Mouse (Mus musculus): ENCODE measurements at regions not wholly inside any gene's neighbourhood (a gene's known extent, or its start where the extent isn't known, plus 50 kb on each side); places are given as distances from the start of the nearest gene placed in this dataset.

- intact Hi-C loops (cut with DNase I): no loop called here
- Histone ChIP-seq H3K36me3 (ENCODE audit: control insufficient read depth, insufficient read depth, low read length) (no peaks in the 10 kb centered on the region), H3K9ac (ENCODE audit: low read depth, low read length) (no peak overlapping the region), H3K27me3 (ENCODE audit: control insufficient read depth, insufficient read depth, low read length) (no peaks in the 10 kb centered on the region), H3K27ac (no peak overlapping the region), H3K79me2 (replicated peaks; ENCODE audit: control insufficient read depth, insufficient read depth, low read length) (no peaks in the 10 kb centered on the region), H3K4me1 (ENCODE audit: control insufficient read depth, insufficient read depth, low read length) (no peaks in the 10 kb centered on the region), H3K4me3 (no peak overlapping the region)
- TF ChIP-seq CTCF (IDR thresholded peaks at IDR 0.05) (no peak), POLR2A (IDR thresholded peaks at IDR 0.05; ENCODE audit: insufficient read depth, low read depth, low read length) (no peak), EP300 (IDR thresholded peaks at IDR 0.05; ENCODE audit: insufficient read depth, low read depth, low read length) (no peak)
- WGBS: 89% methylated on average over 17 of the region's 17 CpGs
- no peak for DNase-seq
Observed at GRCm38 (mm10) chr3:6137374-6137773, 386.8 kb downstream of the Gm8797 start.

- H3K4me3 ChIP-seq: no peak overlapping the region
- TF ChIP-seq EP300 (IDR thresholded peaks at IDR 0.05; ENCODE audit: insufficient read depth, low read depth, low read length) (no peak), POLR2A (IDR thresholded peaks at IDR 0.05; ENCODE audit: insufficient read depth, low read depth, low read length) (no peak), CTCF (IDR thresholded peaks at IDR 0.05) (no peak)
- intact Hi-C loops (cut with DNase I): no loop called here
Observed at GRCm38 (mm10) chr3:6173775-6174174, 423.2 kb downstream of the Gm8797 start.

GRCm38 (mm10) chr3:6182533-6182932 is 431.9 kb downstream of the Gm8797 start:
- H3K9ac ChIP-seq (ENCODE audit: low read depth, low read length): no peak overlapping the region
- no peaks in the 10 kb centered on the region for H3K4me1 ChIP-seq (ENCODE audit: control insufficient read depth, insufficient read depth, low read length)
- no peaks in the 10 kb centered on the region for H3K27me3 ChIP-seq (ENCODE audit: control insufficient read depth, insufficient read depth, low read length)
- no peaks in the 10 kb centered on the region for H3K79me2 ChIP-seq (replicated peaks; ENCODE audit: control insufficient read depth, insufficient read depth, low read length)
- WGBS: 76% methylated on average over 2 of the region's 2 CpGs
- H3K36me3 ChIP-seq (ENCODE audit: control insufficient read depth, insufficient read depth, low read length): no peaks in the 10 kb centered on the region
- no peak overlapping the region for H3K4me3 ChIP-seq
- TF ChIP-seq POLR2A (IDR thresholded peaks at IDR 0.05; ENCODE audit: insufficient read depth, low read depth, low read length) (no peak), EP300 (IDR thresholded peaks at IDR 0.05; ENCODE audit: insufficient read depth, low read depth, low read length) (no peak), CTCF (IDR thresholded peaks at IDR 0.05) (no peak)
- intact Hi-C loops (cut with DNase I): no loop called here
- no peak overlapping the region for H3K27ac ChIP-seq
- DNase-seq: no peak

More at GRCm38 (mm10) chr3:6173775-6174174, 423.2 kb downstream of the Gm8797 start:
- Histone ChIP-seq H3K4me1 (ENCODE audit: control insufficient read depth, insufficient read depth, low read length) (no peaks in the 10 kb centered on the region), H3K27ac (no peak overlapping the region), H3K27me3 (ENCODE audit: control insufficient read depth, insufficient read depth, low read length) (no peaks in the 10 kb centered on the region), H3K79me2 (replicated peaks; ENCODE audit: control insufficient read depth, insufficient read depth, low read length) (no peaks in the 10 kb centered on the region), H3K36me3 (ENCODE audit: control insufficient read depth, insufficient read depth, low read length) (no peaks in the 10 kb centered on the region), H3K9ac (ENCODE audit: low read depth, low read length) (no peak overlapping the region)
- WGBS: 70% methylated on average over 1 of the region's 1 CpGs
- no peak for DNase-seq

GRCm38 (mm10) chr3:6183400-6183799 is 432.8 kb downstream of the Gm8797 start:
- no peak overlapping the region for H3K9ac ChIP-seq (ENCODE audit: low read depth, low read length)
- no peaks in the 10 kb centered on the region for H3K27me3 ChIP-seq (ENCODE audit: control insufficient read depth, insufficient read depth, low read length)
- DNase-seq: no peak
- TF ChIP-seq POLR2A (IDR thresholded peaks at IDR 0.05; ENCODE audit: insufficient read depth, low read depth, low read length) (no peak), EP300 (IDR thresholded peaks at IDR 0.05; ENCODE audit: insufficient read depth, low read depth, low read length) (no peak), CTCF (IDR thresholded peaks at IDR 0.05) (no peak)
- no peaks in the 10 kb centered on the region for H3K36me3 ChIP-seq (ENCODE audit: control insufficient read depth, insufficient read depth, low read length)
- H3K79me2 ChIP-seq (replicated peaks; ENCODE audit: control insufficient read depth, insufficient read depth, low read length): no peaks in the 10 kb centered on the region
- H3K4me1 ChIP-seq (ENCODE audit: control insufficient read depth, insufficient read depth, low read length): no peaks in the 10 kb centered on the region
- 64% methylated on average over 1 of the region's 1 CpGs for WGBS
- H3K4me3 ChIP-seq: no peak overlapping the region
- H3K27ac ChIP-seq: no peak overlapping the region
- intact Hi-C loops (cut with DNase I): no loop called here

- WGBS: 36% methylated on average over 2 of the region's 2 CpGs
- H3K9ac ChIP-seq (ENCODE audit: low read depth, low read length): no peak overlapping the region
- no peak for TF ChIP-seq POLR2A (IDR thresholded peaks at IDR 0.05; ENCODE audit: insufficient read depth, low read depth, low read length)
- TF ChIP-seq EP300 (IDR thresholded peaks at IDR 0.05; ENCODE audit: insufficient read depth, low read depth, low read length): no peak
- TF ChIP-seq CTCF (IDR thresholded peaks at IDR 0.05): no peak
- H3K36me3 ChIP-seq (ENCODE audit: control insufficient read depth, insufficient read depth, low read length): no peaks in the 10 kb centered on the region
- no peak overlapping the region for H3K4me3 ChIP-seq
- H3K79me2 ChIP-seq (replicated peaks; ENCODE audit: control insufficient read depth, insufficient read depth, low read length): no peaks in the 10 kb centered on the region
- no peaks in the 10 kb centered on the region for H3K27me3 ChIP-seq (ENCODE audit: control insufficient read depth, insufficient read depth, low read length)
- DNase-seq: no peak
- H3K4me1 ChIP-seq (ENCODE audit: control insufficient read depth, insufficient read depth, low read length): no peaks in the 10 kb centered on the region
- no peak overlapping the region for H3K27ac ChIP-seq
- intact Hi-C loops (cut with DNase I): no loop called here
Observed at GRCm38 (mm10) chr3:6204656-6205055, 415.6 kb downstream of the 1700008P02Rik start.

GRCm38 (mm10) chr3:6228685-6229084 is 391.6 kb downstream of the 1700008P02Rik start:
- Histone ChIP-seq H3K79me2 (replicated peaks; ENCODE audit: control insufficient read depth, insufficient read depth, low read length) (no peaks in the 10 kb centered on the region), H3K4me1 (ENCODE audit: control insufficient read depth, insufficient read depth, low read length) (no peaks in the 10 kb centered on the region), H3K27ac (no peak overlapping the region), H3K4me3 (no peak overlapping the region), H3K27me3 (ENCODE audit: control insufficient read depth, insufficient read depth, low read length) (no peaks in the 10 kb centered on the region), H3K36me3 (ENCODE audit: control insufficient read depth, insufficient read depth, low read length) (no peaks in the 10 kb centered on the region), H3K9ac (ENCODE audit: low read depth, low read length) (no peak overlapping the region)
- intact Hi-C loops (cut with DNase I): no loop called here
- DNase-seq: no peak
- 31% methylated on average over 1 of the region's 1 CpGs for WGBS
- no peak for TF ChIP-seq EP300 (IDR thresholded peaks at IDR 0.05; ENCODE audit: insufficient read depth, low read depth, low read length)
- no peak for TF ChIP-seq CTCF (IDR thresholded peaks at IDR 0.05)
- no peak for TF ChIP-seq POLR2A (IDR thresholded peaks at IDR 0.05; ENCODE audit: insufficient read depth, low read depth, low read length)

Small RNAs in the stretch of these regions (microRNA-seq; reads per million reads assigned to microRNA genes)
- gene Gm25144 (0 reads per million in 2 experiments), gene Gm25352 (0 reads per million in 2 experiments)

All from heart, adult 2 months (tissue).